Mouse (Mus musculus): ENCODE data around the gene Gm10770.
"Not testable (repeated sequence)": the region's sequence is repeated elsewhere in the genome, so short reads cannot be mapped to it uniquely, and the experiment has no call there.

Gene Gm10770

GRCm38 (mm10) chr2:150179579-150179978 lies at the start of gene Gm10770:
Gm10770 (minus strand) TSS chr2:150179679.
- not testable (repeated sequence) for DNase-seq (ENCODE audit: low spot score)

- DNase-seq (ENCODE audit: low spot score): not testable (repeated sequence)
Observed at GRCm38 (mm10) chr2:150223263-150223662, 43.8 kb upstream of the Gm10770 start.

DNA sequence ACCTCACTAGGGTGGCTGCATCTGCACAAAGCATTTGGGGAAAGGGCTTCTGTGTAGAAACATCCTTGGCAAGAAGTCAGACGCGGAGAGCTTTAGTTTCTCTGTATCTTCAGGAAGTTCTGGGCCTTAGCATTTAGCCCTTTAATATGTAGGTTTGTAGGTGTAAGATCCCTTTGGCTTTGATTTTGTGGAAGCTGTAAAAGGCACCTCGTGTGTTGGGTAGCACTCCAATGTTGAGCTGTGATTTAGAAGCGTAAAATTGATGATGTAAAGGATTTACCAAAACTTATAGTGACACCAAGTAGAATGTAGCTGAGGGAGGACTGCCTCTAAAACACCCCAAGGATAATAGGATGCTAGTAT lies 38.9 kb upstream of the Gm10770 start:
- DNase-seq (ENCODE audit: low spot score): not testable (repeated sequence)

DNA sequence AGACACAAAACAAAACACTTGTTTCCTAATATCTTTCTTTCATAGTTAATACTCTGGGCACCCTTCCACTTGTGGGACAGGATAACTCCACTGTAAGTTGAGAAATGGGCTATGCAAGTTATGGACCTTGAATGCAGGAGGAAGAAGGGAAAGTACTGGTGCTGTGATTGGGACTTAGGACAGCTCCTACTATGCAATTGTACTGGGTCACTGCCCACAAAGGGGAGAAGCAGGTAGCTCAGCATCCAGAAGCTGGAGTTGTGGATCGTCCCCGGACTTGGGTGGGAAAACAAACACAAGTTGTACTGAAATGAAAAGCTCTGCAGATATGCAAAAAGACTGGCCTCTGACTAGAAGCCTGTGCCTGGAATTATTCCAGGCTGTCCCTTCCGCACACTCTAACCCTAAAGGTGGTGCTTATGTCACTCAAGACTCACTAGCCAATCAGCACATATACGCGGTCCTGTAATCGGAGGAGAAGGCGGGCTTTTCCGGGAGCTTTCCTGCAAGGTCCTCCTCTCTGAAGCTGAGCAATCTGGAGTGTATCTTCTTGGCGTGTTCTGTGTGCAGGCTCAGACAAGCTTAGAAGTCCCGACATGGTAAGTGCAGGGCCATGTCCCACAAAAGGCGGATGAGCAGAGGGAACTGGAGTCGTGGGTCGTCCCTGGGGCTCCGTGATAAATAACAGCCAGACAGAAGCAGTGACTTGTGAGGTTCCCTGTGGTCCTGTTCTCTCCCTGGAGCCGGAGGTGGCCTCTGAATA lies 38.3 kb upstream of the Gm10770 start, which contains the start of gene Zfp937:
TSS of gene Zfp937 (plus strand) at position 474 of the 763 bp plus-strand sequence.
- DNase-seq (ENCODE audit: low spot score): peak; percentile 34

GRCm38 (mm10) chr2:150181570-150181999 lies 2.1 kb upstream of the Gm10770 start, which contains the start of gene Gm14139:
Gm14139 (plus strand) TSS chr2:150181755.
- DNase-seq (ENCODE audit: low spot score): not testable (repeated sequence)

DNA sequence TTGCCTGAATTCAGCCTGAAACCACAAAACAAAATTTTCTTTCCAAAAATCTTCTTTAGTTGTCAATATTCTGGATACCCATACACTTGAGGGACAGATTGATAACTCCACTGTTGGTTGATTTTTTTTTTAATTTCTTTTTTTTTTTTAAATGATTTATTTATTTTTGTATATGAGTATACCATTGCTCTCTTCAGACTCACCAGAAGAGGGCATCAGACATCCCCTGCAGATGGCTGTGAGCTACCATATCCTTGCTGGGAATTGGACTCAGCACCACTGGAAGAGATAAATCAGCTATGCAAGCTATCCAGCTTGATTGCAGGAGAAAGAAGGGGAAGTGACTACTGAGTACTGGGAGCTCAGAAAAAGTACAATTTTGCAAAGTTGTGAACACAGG lies 1.6 kb upstream of the Gm10770 start:
- DNase-seq (ENCODE audit: low spot score): not testable (repeated sequence)

GRCm38 (mm10) chr2:150173833-150174232 lies 5.6 kb downstream of the Gm10770 start:
- no peak for DNase-seq (ENCODE audit: low spot score)

DNA sequence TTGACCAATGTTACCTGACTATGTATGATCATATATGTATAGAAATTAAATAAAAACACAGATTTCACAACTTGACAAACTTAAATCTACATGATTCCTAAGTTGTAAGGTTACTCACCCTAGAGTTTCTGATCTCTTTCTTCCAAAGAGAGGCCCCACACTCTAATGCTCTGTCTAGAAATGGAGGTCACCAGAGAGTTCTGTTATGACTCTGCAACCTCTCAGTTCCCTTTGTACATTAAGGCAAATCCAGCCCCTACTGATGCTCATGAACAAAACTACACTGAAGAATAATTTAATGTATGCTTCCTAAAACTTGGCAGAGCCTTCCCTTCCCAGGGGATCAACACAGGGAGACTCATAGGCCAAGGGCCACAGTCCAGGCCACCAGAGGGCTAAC lies 12.8 kb downstream of the Gm10770 start:
- DNase-seq (ENCODE audit: low spot score): no peak

DNA sequence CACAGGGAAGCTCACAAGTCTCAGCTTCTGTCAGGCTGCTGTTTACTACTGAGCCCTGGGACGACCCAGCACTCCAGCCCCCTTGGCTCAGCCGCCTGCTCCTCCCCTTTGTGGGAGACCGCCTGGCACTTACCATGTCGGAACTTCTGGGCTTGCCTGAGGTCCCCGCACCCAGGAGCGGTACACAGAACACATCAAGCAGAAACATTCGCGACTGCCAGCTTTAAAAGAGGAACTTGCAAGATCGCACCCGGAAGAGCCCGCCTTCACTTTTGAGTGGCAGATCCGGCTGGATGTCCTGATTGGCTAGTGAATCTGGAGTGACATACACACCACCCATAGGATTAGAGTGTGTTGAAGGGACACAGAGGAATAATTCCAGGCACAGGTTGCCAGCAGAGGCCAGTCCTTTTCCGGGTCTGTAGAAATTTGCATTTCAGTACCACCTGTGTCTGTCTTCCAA lies 43.0 kb downstream of the Gm10770 start, which contains the start of gene Zfp120:
TSS of gene Zfp120 (minus strand) at position 274 of the 463 bp plus-strand sequence.
- DNase-seq (ENCODE audit: low spot score): peak; percentile 85

- DNase-seq (ENCODE audit: low spot score): no peak
Observed at GRCm38 (mm10) chr2:150132773-150133172, 46.7 kb downstream of the Gm10770 start.

DNA sequence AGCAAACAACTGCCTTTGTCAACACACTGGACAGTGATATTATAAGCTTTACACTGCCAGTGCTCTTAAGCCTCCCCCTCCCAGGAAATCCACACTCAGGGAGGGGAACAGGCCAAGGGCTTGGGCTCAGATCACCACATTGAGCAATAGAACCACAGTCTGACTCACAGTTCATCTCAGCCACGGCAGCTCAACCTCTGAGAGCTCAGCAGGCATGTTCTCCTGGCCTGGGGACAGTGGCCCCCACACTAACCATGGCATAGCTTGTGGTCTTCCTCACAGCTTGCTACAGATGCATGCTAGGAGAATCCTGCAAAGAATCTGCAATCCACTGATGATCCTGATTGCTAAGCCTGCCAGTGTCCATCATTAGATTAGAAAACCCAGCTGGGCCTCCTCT lies 47.5 kb downstream of the Gm10770 start:
- DNase-seq (ENCODE audit: low spot score): not testable (repeated sequence)
